Mouse (Mus musculus) forebrain, postnatal 0 days (tissue): ENCODE results near the gene Map9. TPM values are rescaled to one million over a fixed set of nuclear protein-coding genes. Genes with fewer than 3 reads are reported as not detected.
A peak's percentile ranks its signal among the peaks of the same experiment; 100 is the strongest.
"Not testable (repeated sequence)": the region's sequence is repeated elsewhere in the genome, so short reads cannot be mapped to it uniquely, and the experiment has no call there.

ENCODE experiments used
- ATAC-seq: fragments of 200-750 bp; cut with Nextera tagmentation; 2 replicates; pipeline ENCODE4 v1.8.0; 2017; ENCODE audit warnings: mild to moderate bottlenecking, moderate library complexity
- DNase-seq: peaks from one replicate; pipeline ENCODE4 v3.0.0-alpha.2; 2015
- H3K27ac ChIP-seq: fragments of 300-500 bp; sonication (generic); 2 replicates; pipeline ENCODE4 v1.5.1; 2014; ENCODE audit warnings: low read depth, mild to moderate bottlenecking, antibody characterized with exemption, low read length, moderate library complexity, mixed read lengths
- H3K27me3 ChIP-seq: fragments of 300-500 bp; sonication (generic); 2 replicates; pipeline ENCODE4 v1.6.1; 2014; ENCODE audit warnings: mild to moderate bottlenecking, low read length, mixed read lengths; ENCODE audit not compliant: insufficient read depth
- H3K36me3 ChIP-seq: fragments of 300-500 bp; sonication (generic); 2 replicates; pipeline ENCODE4 v1.6.1; 2014; ENCODE audit warnings: mild to moderate bottlenecking, moderate library complexity; ENCODE audit not compliant: insufficient read depth
- H3K4me1 ChIP-seq: fragments of 300-500 bp; sonication (generic); 2 replicates; pipeline ENCODE4 v1.6.1; 2014; ENCODE audit warnings: antibody characterized with exemption; ENCODE audit not compliant: insufficient read depth
- H3K4me2 ChIP-seq: fragments of 300-500 bp; sonication (generic); 2 replicates; pipeline ENCODE4 v1.6.1; 2014; ENCODE audit warnings: low read depth, mild to moderate bottlenecking, moderate library complexity
- H3K4me3 ChIP-seq: fragments of 300-500 bp; sonication (generic); 2 replicates; pipeline ENCODE4 v1.5.1; 2014; ENCODE audit warnings: low read depth, low read length, mixed read lengths
- H3K9ac ChIP-seq: fragments of 300-500 bp; sonication (generic); 2 replicates; pipeline ENCODE4 v1.6.1; 2014; ENCODE audit warnings: mild to moderate bottlenecking
- H3K9me3 ChIP-seq: fragments of 300-500 bp; sonication (generic); 2 replicates; pipeline ENCODE4 v1.6.1; 2016; ENCODE audit warnings: low read length
- CTCF ChIP-seq: sonication (generic); IDR thresholded peaks from 2 replicates; pipeline ENCODE4 v1.5.1; 2016; ENCODE audit warnings: antibody characterized with exemption, control low read depth, low read depth
- WGBS: fragments of 180-500 bp; shearing (Covaris S2); extraction: QIAGEN DNeasy Blood & Tissue Kit; methylation state at CpG from one replicate; pipeline ENCODE4 v1.1.7; 2014; 5-methylcytosine and 5-hydroxymethylcytosine counted together
- polyA plus RNA-seq: library from polyadenylated mRNA; unstranded; fragments of >200 nt; fragmentation: Nextera tagmentation; extraction: Ambion mirVana; gene quantifications from 2 replicates; pipeline ENCODE4 v1.2.1, GENCODE M21; 2015
- total RNA-seq: library from RNA; depleted of rRNA; stranded (reverse); fragments of >200 nt; gene quantifications from 2 replicates; pipeline ENCODE4 v1.2.3, GENCODE M21; 2014; rRNA removed

Map9 gene
- total and polyA plus RNA-seq, 2 experiments from 2014 or later = 104 to 166 TPM

DNA sequence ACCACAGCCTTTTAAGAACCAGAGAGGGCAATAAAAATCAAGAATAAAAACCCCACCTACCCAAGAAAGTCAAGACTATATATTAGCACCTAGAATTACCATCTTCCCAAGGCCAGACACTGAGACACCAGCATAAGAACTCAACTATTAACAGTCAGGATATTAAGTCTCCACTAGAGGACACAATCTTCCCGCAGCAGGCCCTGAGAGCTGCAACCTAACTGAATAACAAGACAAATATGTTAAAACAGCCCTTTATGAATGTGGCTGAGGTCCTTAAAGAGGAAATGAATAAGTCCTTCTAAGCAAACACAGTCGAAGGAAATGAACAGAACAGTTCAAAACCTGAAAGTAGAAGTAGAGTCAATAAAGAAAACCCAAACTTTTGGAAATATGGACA lies 49.6 kb downstream of the Map9 start:
- no peaks in the 10 kb centered on the region for H3K9me3 ChIP-seq
- no peak overlapping the region for H3K4me3 ChIP-seq
- TF ChIP-seq CTCF = peak; percentile 75
- H3K4me1 ChIP-seq = peaks cover 11% of the 10 kb centered on the region; the same call in 1 of the 2 replicates
- ATAC-seq = no peak
- H3K27ac ChIP-seq = peak overlapping the region; percentile 73; the same call in 1 of the 2 replicates
- 47% methylated on average over 2 of the region's 2 CpGs for WGBS
- no peak overlapping the region for H3K4me2 ChIP-seq
- peak; percentile 54 for DNase-seq
- no peak overlapping the region for H3K9ac ChIP-seq
- no peaks in the 10 kb centered on the region for H3K27me3 ChIP-seq
- H3K36me3 ChIP-seq = no peaks in the 10 kb centered on the region

- Histone ChIP-seq H3K4me1 (0 out of 2 replicates have a peak, but pooled peaks cover under 1% of the 10 kb centered on the region), H3K36me3 (no peaks in the 10 kb centered on the region), H3K4me3 (no peak overlapping the region), H3K9me3 (no peaks in the 10 kb centered on the region), H3K4me2 (no peak overlapping the region), H3K27ac (no peak overlapping the region), H3K9ac (no peak overlapping the region), H3K27me3 (no peaks in the 10 kb centered on the region)
- no peak for TF ChIP-seq CTCF
- no peak for ATAC-seq
- no peak for DNase-seq
Measured at GRCm38 (mm10) chr3:82412397-82412796, 54.6 kb downstream of the Map9 start.

GRCm38 (mm10) chr3:82417958-82418357 lies 60.1 kb downstream of the Map9 start:
- Histone ChIP-seq H3K36me3 (no peaks in the 10 kb centered on the region), H3K27me3 (no peaks in the 10 kb centered on the region), H3K9ac (no peak overlapping the region), H3K4me2 (no peak overlapping the region), H3K9me3 (no peaks in the 10 kb centered on the region), H3K27ac (no peak overlapping the region), H3K4me3 (no peak overlapping the region), H3K4me1 (no peaks in the 10 kb centered on the region)
- ATAC-seq (no peak), DNase-seq (no peak)
- WGBS = 89% methylated on average over 3 of the region's 3 CpGs
- no peak for TF ChIP-seq CTCF

GRCm38 (mm10) chr3:82435351-82435750 lies 77.5 kb downstream of the Map9 start:
- H3K4me3 ChIP-seq = no peak overlapping the region
- ATAC-seq (no peak), DNase-seq (no peak)
- no peaks in the 10 kb centered on the region for H3K4me1 ChIP-seq
- H3K9ac ChIP-seq = no peak overlapping the region
- H3K9me3 ChIP-seq = no peaks in the 10 kb centered on the region
- H3K27ac ChIP-seq = no peak overlapping the region
- H3K36me3 ChIP-seq = no peaks in the 10 kb centered on the region
- no peaks in the 10 kb centered on the region for H3K27me3 ChIP-seq
- 89% methylated on average over 8 of the region's 8 CpGs for WGBS
- no peak overlapping the region for H3K4me2 ChIP-seq
- TF ChIP-seq CTCF = no peak

GRCm38 (mm10) chr3:82440976-82441375 lies 83.1 kb downstream of the Map9 start:
- no peak overlapping the region for H3K4me3 ChIP-seq
- H3K4me2 ChIP-seq = no peak overlapping the region
- H3K9me3 ChIP-seq = no peaks in the 10 kb centered on the region
- H3K4me1 ChIP-seq = no peaks in the 10 kb centered on the region
- WGBS = 47% methylated on average over 3 of the region's 3 CpGs
- H3K9ac ChIP-seq = no peak overlapping the region
- no peaks in the 10 kb centered on the region for H3K36me3 ChIP-seq
- H3K27me3 ChIP-seq = no peaks in the 10 kb centered on the region
- ATAC-seq (no peak), DNase-seq (no peak)
- no peak for TF ChIP-seq CTCF
- H3K27ac ChIP-seq = no peak overlapping the region

- H3K27me3 ChIP-seq, H3K4me3 ChIP-seq, H3K4me2 ChIP-seq, H3K9ac ChIP-seq, H3K27ac ChIP-seq, H3K36me3 ChIP-seq, DNase-seq, ATAC-seq, H3K9me3 ChIP-seq, H3K4me1 ChIP-seq: not testable (repeated sequence)
Measured at GRCm38 (mm10) chr3:82441601-82442000, 83.8 kb downstream of the Map9 start.

Other genes starting within 250 kb of the Map9 start
- gene Gucy1a1, start 212.3 kb upstream of the Map9 start, total RNA-seq = 101 and 152 TPM in 2 replicates
- 57.9 and 70.6 TPM in 2 replicates for gene Gucy1a1, start 212.3 kb upstream of the Map9 start, polyA plus RNA-seq
- 6.3 and 7.5 TPM in 2 replicates for gene Npy2r, start 190.0 kb downstream of the Map9 start, total RNA-seq
- 1.7 and 3.6 TPM in 2 replicates for gene Npy2r, start 190.0 kb downstream of the Map9 start, polyA plus RNA-seq